17 mouse cellular contexts compared by ENCODE assay signal in the genomic region with DNA sequence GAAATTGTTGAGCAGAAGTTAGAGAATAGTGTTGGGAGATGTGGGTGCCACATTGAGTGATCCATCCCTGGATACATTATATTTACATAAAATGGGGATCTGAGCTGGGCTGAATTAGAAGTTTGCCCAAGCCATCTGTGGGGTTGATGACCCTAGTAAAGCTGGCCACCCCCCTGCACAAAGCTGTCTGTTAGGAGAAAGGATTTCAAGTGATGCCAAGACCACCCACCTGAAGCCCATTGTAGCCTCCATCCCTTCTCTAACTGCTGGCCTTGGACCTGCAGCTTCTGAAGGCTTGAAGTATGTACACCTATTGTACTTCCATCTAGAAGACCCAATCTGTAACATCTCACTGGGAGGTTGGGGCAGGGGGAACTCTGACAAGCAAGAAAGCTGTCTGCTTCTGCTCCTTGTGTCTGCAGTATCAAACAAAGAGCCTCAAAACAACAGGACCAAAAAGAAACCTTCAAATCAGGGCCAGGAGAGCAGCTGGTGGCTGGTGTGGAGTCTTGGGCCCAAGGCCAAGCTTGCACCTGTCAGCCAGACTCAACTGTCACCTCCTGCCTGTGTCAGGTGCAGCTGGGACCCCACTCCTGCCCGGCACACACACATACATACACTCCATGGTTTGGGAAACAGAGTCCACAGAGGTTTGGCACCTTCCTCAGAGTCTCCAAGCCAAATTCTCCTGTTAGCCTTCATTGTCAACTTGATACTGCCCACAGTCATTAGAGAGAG.
"Had no signal": no experiment of that assay in that cellular context is flagged by ENCODE, and none has a peak within 500 bp of the region (broad histone marks: within the 10 kb centered on the region; RNA-seq: fewer than 3 reads in every experiment).

No protein-coding gene starts in this region.

- ATAC-seq: midbrain, embryonic 13.5 days had no signal

- H3K9ac ChIP-seq: lung, embryonic 14.5 days; midbrain, embryonic 13.5 days; neural tube, embryonic 13.5 days; neural tube, embryonic 15.5 days had no signal

- H3K27me3 ChIP-seq: midbrain, embryonic 13.5 days; neural tube, embryonic 15.5 days had no signal

- H3K4me3 ChIP-seq: midbrain, embryonic 10.5 days; midbrain, embryonic 13.5 days; myocyte; neural tube, embryonic 13.5 days; neural tube, embryonic 15.5 days had no signal

- H3K9me3 ChIP-seq: midbrain, embryonic 10.5 days; midbrain, embryonic 13.5 days; neural tube, embryonic 13.5 days; neural tube, embryonic 15.5 days had no signal

- H3K36me3 ChIP-seq: midbrain, embryonic 10.5 days; midbrain, embryonic 13.5 days; neural tube, embryonic 13.5 days; neural tube, embryonic 15.5 days had no signal

- H3K27ac ChIP-seq: midbrain, embryonic 10.5 days; midbrain, embryonic 13.5 days; neural tube, embryonic 13.5 days; neural tube, embryonic 15.5 days had no signal

- H3K4me2 ChIP-seq: lung, embryonic 14.5 days; midbrain, embryonic 13.5 days; neural tube, embryonic 13.5 days; neural tube, embryonic 15.5 days had no signal

- DNase-seq: lung, adult 18-20 months; lung, embryonic 14.5 days; lung, postnatal 10 days; lung, postnatal 4 days; retina, postnatal 1 day; right cerebral cortex, adult 18-20 months; right cerebral cortex, postnatal 25 days; right cerebral cortex, postnatal 4 days; spleen, adult 18-20 months; thymus, adult 18-20 months; thymus, postnatal 14 days; thymus, postnatal 36 days had no signal
